Mouse (Mus musculus) yolk sac, embryonic 10.5 days (tissue): ENCODE measurements around the gene Cacna1e.

Source experiments
- DNase-seq: peaks from one replicate; pipeline ENCODE4 v3.0.0-alpha.2; 2017; ENCODE audit warnings: low spot score

The Cacna1e gene

DNA sequence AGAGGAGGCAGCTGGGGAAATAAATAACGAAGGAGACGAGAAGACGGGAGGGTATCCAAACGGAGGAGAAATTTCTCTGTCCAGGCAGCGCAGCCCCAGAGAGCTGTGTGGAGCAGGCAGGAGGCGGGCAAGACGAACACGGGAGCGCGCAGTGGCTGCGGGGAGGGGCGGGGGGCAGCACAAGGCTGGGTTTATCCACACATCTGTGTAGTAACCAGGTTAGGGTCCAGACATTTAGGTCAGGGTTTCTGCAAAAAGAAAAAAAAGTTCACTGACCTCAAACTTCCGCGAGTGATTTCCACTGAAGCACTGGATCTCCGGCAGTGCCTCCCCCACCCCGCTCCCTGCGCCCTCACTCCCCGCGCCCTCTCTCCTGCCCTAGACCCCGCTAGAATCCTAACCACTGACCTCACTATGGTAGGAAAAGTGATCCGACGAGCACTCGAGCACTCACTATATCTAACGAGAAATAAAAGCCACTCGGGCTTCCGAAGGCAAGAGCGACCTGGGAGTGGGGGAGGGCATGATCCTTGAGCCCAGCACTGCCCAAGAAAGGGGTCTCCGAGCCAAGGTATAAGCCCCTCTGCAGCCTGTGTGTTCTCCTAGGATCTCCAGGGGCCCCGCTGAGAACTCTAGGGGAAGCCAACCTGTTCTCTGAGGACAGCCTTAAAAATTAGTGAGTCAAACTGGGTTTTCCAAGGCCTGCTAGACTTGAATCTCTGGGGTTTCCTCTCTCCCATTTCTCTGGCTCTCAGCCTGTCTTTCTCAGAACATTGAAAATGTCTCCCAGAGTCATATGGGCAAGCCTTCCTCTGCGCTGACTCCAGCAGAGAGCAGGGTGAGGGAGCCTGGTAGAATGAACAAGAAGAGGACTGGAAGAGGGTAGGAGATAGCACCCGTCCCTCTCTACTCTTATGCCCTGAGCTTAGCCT is at the start of gene Cacna1e:
TSS of gene Cacna1e (minus strand) at position 227 of the 932 bp plus-strand sequence.
- DNase-seq = peak; percentile 6

- DNase-seq = no peak
These were observed 34.1 kb upstream of the Cacna1e start for GRCm38 (mm10) chr1:154918406-154918805.

- DNase-seq = no peak
These were observed 33.1 kb upstream of the Cacna1e start for GRCm38 (mm10) chr1:154917438-154917837.

- no peak for DNase-seq
These were observed 25.3 kb upstream of the Cacna1e start for GRCm38 (mm10) chr1:154909554-154909953.

- no peak for DNase-seq
These were observed 13.1 kb upstream of the Cacna1e start for GRCm38 (mm10) chr1:154897390-154897789.

DNA sequence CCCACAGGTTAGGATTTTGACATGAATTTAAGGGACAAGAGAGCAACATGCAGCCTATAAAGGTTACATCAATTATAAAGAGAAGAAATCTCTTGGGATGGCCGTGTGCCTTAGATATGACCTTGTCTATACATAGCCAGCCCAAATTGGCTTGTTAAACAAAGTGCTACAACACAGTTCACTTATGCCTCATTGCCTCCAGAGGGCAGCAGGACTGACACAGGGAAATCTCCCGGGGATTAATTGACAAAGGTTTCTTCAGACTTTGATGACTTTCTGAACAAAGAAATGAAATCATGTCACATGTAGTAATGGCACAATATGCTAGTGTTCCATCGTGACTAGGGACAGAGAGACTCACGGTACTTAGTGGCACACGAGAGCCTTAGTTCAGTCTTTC is 5.9 kb upstream of the Cacna1e start:
- DNase-seq = no peak

GRCm38 (mm10) chr1:154888495-154888894 is 4.2 kb upstream of the Cacna1e start:
- DNase-seq = no peak

DNA sequence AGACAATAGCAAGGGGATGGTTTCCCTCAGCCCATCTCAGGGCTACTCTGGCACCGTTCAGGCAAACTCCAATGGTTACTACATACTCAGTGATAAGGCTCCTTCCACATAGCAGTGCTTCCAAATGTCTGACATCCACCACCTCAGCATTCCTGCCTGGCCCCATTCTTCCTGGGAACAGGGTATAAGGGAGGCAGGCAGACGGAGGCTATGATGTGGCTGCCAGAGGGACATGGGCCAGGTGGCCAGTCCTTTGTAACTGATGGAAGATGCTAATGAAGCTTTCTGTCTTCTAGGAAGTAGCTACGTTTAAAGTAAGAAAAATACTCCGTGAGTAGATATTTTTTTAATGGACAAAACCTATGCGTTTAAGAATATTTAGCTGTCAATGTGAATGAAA is 3.7 kb upstream of the Cacna1e start:
- DNase-seq = no peak

GRCm38 (mm10) chr1:154887546-154887945 is 3.2 kb upstream of the Cacna1e start:
- DNase-seq = no peak

GRCm38 (mm10) chr1:154886611-154887010 is 2.3 kb upstream of the Cacna1e start:
- DNase-seq = no peak

- no peak for DNase-seq
These were observed 877 bp upstream of the Cacna1e start for GRCm38 (mm10) chr1:154885207-154885548.

- DNase-seq = no peak
These were observed 607 bp downstream of the Cacna1e start for GRCm38 (mm10) chr1:154883596-154884191.

DNA sequence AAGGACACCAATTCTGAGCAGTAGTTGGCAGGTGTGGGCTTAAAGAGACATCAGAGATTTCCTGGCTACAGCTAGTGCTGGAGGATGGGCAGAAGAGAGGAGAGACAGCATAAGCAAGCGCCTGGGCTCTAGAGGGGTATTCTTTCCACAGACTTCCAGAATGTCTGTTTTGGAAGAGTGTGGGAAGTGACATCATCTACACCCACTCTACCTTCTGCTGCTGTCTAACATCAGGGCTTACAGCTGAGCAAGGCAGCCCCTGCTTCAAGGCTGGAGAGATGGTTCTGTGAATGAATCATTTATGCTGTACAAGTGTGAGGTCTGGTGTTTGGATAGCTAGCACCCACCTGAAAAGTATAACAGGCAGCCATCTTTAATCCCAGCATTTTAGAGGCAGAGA is 18.3 kb downstream of the Cacna1e start:
- no peak for DNase-seq

DNA sequence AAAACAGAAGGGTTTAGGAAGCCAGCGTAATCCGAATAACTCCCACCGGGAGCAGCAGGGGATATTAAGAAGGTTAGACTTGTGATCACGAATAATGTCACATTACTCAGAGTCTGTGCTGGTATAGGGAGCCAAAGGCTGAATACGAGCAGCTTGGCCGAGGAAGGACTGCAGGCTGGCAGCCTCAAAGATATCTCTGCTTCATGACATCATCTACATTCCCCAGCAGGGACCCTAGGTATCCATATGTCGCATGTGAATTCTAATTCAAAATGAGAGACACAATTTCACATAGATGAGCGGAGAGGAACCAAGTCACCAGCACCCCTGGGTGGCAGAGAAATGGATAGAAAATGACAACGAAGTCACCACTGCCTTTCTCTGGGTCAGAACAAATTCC is 22.9 kb downstream of the Cacna1e start:
- no peak for DNase-seq

GRCm38 (mm10) chr1:154854564-154854963 is 29.7 kb downstream of the Cacna1e start:
- no peak for DNase-seq

DNA sequence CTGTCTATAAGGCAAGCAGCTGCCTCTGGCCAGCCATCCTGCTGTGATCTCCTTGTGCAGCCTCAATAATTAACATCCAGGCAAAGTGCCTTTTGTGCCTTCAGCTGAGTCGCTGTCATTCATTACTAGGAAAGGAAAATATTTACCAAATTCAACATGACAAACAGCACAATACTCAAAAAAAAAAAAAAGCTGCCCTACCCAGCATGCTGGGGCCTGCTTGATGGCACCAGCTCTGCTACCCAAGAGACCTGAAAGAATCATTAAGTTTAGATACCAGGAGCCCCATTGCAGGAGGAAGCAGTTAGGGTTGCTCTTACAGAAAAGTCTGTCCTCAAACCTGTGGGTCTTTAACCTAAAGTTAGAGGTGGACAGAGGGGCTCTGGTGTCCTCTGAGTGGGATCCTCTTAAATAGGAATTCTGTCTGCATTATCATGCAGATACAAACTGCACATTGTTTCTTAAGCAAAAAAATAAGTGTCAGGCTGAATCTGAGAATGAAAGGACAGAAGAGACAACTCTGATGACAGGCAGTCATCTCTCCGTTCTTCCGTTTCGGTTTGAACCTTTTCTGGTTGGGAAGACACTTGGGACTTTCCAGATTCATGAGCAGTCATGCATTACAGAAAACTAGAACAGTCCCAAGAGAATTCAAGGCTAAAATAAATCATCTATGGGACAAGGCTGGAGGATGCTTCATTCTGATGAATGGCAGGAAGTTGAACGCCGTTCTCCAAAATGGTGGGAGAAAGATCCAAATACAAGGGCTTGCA is 33.6 kb downstream of the Cacna1e start:
- DNase-seq = no peak

DNA sequence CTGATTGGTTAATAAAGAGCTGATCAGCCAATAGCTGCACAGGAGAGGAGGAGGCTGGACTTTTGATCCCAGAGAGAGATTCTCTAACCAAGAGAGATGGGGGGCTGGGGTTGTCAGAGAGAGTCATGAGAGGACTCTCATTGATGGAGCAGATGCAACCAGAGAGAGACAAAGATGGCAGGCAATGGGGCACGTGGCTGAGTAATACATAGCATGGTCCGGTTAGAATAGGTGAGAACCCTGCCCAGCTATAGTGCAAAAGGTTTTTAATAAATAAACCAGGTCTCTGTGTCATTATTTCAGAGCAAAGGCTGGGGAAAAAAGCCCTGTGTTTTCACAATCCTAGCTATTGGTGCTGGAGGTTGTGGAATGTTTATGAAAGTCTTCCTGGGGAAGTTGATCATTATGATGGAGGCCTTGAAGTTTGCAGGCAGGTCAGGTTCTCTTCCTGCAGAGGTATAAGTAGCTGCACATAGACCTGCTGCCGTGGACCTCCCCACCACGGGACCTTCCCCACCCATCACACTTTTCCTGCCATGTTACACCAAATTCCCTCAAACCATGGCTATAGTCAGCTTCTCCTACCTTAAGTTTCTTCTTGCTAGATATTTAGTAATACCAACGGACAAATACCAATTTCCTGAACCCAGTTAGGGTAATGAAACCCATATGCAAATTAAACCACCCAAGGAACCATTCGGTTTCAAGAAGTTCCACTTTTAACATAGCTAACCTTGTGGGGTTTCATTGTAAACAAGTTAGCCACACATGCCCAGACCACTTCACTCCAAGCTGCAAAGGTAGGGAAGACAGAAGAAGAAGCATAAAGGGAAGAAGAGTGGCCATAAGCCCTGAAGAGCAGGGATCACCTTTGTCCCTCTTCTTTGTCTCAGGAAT is 35.4 kb downstream of the Cacna1e start:
- DNase-seq = no peak

DNA sequence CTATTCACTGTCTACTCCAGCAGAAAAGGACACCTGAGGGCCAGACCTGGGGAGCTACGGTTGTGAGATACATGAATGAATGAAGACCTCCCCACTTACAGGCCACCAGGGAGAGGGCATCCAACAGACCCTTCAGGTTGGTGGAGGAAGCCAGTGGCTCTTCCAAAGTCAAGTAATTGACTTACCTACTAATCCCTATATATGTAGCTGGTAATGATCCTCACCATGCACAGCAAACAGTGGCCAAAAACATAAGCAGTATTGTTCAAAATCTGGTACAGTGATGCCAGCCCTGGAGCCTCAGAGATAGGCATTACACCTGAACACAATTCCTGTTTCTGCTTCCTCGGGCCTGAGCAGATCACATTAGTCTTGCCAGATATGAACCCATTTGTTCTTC is 37.4 kb downstream of the Cacna1e start:
- DNase-seq = no peak

DNA sequence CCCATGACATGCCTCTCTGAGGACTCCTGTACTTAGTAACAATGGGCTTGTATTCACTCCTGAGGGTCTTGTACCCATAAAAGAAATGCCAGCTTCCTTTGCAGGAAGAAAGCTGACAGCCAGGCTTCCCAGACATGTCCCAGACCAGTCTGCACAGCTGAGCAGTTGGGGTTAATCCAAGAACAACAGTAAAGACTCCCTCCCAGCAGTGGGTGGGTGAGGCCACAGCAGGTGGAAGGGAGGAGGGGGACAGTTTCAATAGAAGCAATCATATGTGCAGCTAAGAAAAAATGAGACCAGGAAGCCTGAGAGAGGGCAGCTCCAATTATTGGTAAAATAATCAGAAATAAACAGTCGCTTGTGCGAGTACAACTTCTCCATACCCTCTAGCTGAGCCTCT is 40.9 kb downstream of the Cacna1e start:
- no peak for DNase-seq

DNA sequence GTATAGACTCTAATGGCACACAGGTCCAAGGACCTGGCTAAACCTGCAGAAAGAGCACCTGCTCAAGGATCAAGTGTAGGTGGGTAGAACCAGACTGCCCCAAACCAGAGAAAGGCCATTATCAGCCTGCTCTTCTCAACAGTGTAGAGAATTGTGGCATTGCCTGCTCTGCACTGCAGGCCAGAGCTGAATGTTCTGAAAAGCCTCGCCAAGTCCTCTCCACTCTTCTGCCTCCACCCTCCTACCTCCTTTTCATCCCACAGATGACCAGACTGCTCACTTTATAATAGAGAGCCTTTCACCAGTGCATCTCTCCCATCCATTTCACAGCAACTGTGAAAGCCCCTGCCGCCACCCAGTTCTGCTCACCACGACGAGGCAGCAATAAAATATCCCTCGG is 42.0 kb downstream of the Cacna1e start:
- DNase-seq = no peak

DNA sequence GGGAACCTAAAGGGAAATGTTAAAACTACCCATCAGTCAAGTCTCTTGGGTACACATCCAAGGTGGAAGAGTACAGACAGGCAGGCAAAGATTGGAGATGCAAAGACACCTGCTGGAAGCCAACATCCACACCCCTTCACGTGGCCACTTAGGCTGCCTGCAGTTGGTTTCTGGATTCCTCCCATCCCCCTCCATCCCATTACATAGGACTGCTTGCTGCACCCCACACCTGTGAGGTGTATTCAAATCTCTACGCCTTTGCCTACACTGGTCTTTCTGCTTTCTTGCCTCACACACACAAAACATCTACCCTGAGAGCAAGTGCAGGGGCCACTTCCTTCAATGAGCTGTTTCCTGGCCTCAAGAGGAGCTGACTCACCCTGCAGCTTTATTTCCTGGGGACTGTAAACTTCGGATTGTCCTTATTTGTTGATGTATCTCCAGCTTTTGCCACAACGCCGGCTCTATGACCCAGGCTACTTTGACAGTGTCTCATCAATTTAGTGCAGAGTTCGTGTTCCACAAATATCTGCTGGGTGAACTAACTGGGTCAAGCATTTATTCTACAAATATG is 43.2 kb downstream of the Cacna1e start:
- DNase-seq = no peak
